Mouse (Mus musculus) neural tube, embryonic 14.5 days (tissue): ENCODE results near the gene Lrfn2. TPM values are rescaled to one million over a fixed set of nuclear protein-coding genes. Genes with fewer than 3 reads are reported as not detected.

Source experiments
- ATAC-seq: fragments of 200-750 bp; cut with Nextera tagmentation; 2 replicates; pipeline ENCODE4 v1.8.0; 2017; ENCODE audit warnings: low read depth, mild to moderate bottlenecking, moderate TSS enrichment, moderate library complexity
- H3K27ac ChIP-seq: fragments of 300-500 bp; sonication (generic); 2 replicates; pipeline ENCODE4 v1.5.1; 2014; ENCODE audit warnings: low read depth, mild to moderate bottlenecking, control low read depth, low read length, moderate library complexity, mixed read lengths
- H3K27me3 ChIP-seq: fragments of 300-500 bp; sonication (generic); 2 replicates; pipeline ENCODE4 v1.6.1; 2014; ENCODE audit warnings: low read length; ENCODE audit not compliant: control insufficient read depth, insufficient read depth
- H3K36me3 ChIP-seq: fragments of 300-500 bp; sonication (generic); 2 replicates; pipeline ENCODE4 v1.6.1; 2014; ENCODE audit warnings: low read length, mixed read lengths; ENCODE audit not compliant: control insufficient read depth, insufficient read depth
- H3K4me1 ChIP-seq: fragments of 300-500 bp; sonication (generic); 2 replicates; pipeline ENCODE4 v1.6.1; 2014; ENCODE audit warnings: low read length; ENCODE audit not compliant: control insufficient read depth, insufficient read depth
- H3K4me2 ChIP-seq: fragments of 300-500 bp; sonication (generic); 2 replicates; pipeline ENCODE4 v1.6.1; 2014; ENCODE audit warnings: mild to moderate bottlenecking, low read depth, low read length, control low read depth
- H3K4me3 ChIP-seq: fragments of 300-500 bp; sonication (generic); 2 replicates; pipeline ENCODE4 v1.5.1; 2014; ENCODE audit warnings: low read depth, low read length, control low read depth, mixed read lengths
- H3K9ac ChIP-seq: fragments of 300-500 bp; sonication (generic); replicated peaks from 2 replicates; pipeline ENCODE4 v1.6.1; 2014; ENCODE audit warnings: low read depth, mild to moderate bottlenecking, control low read depth, low read length, mixed read lengths
- H3K9me3 ChIP-seq: fragments of 300-500 bp; sonication (generic); 2 replicates; pipeline ENCODE4 v1.6.1; 2016; ENCODE audit warnings: low read length; ENCODE audit not compliant: control insufficient read depth
- WGBS: fragments of 180-500 bp; shearing (Covaris S2); extraction: QIAGEN DNeasy Blood & Tissue Kit; methylation state at CpG from one replicate; pipeline ENCODE4 v1.1.7; 2014; 5-methylcytosine and 5-hydroxymethylcytosine counted together
- polyA plus RNA-seq: library from polyadenylated mRNA; unstranded; fragments of >200 nt; fragmentation: Nextera tagmentation; extraction: Ambion mirVana; gene quantifications from 2 replicates; pipeline ENCODE4 v1.2.1, GENCODE M21; 2014

Gene Lrfn2
- polyA plus RNA-seq, 1 experiment from 2014 or later, result 9.8 TPM

- H3K27ac ChIP-seq, result peak overlapping the region; percentile 35; the same call in 1 of the 2 replicates
- no peak overlapping the region for H3K9ac ChIP-seq
- H3K36me3 ChIP-seq, result no peaks in the 10 kb centered on the region
- H3K4me2 ChIP-seq, result no peak overlapping the region
- peak; percentile 73 for ATAC-seq
- H3K4me1 ChIP-seq, result peaks cover 16% of the 10 kb centered on the region; the same call in 1 of the 2 replicates
- H3K4me3 ChIP-seq, result no peak overlapping the region
- WGBS, result 24% methylated on average over 5 of the region's 5 CpGs
- H3K9me3 ChIP-seq, result no peaks in the 10 kb centered on the region
- no peaks in the 10 kb centered on the region for H3K27me3 ChIP-seq
Observed at GRCm38 (mm10) chr17:48976611-48977022, 44.4 kb downstream of the Lrfn2 start.

DNA sequence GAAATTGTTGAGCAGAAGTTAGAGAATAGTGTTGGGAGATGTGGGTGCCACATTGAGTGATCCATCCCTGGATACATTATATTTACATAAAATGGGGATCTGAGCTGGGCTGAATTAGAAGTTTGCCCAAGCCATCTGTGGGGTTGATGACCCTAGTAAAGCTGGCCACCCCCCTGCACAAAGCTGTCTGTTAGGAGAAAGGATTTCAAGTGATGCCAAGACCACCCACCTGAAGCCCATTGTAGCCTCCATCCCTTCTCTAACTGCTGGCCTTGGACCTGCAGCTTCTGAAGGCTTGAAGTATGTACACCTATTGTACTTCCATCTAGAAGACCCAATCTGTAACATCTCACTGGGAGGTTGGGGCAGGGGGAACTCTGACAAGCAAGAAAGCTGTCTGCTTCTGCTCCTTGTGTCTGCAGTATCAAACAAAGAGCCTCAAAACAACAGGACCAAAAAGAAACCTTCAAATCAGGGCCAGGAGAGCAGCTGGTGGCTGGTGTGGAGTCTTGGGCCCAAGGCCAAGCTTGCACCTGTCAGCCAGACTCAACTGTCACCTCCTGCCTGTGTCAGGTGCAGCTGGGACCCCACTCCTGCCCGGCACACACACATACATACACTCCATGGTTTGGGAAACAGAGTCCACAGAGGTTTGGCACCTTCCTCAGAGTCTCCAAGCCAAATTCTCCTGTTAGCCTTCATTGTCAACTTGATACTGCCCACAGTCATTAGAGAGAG, 63.2 kb downstream of the Lrfn2 start:
- Histone ChIP-seq H3K27ac (no peak overlapping the region), H3K27me3 (no peaks in the 10 kb centered on the region), H3K4me3 (no peak overlapping the region), H3K9ac (no peak overlapping the region), H3K36me3 (no peaks in the 10 kb centered on the region), H3K4me1 (peaks cover 10% of the 10 kb centered on the region), H3K9me3 (no peaks in the 10 kb centered on the region), H3K4me2 (no peak overlapping the region)
- ATAC-seq, result no peak
- WGBS, result 76% methylated on average over 1 of the region's 1 CpGs

GRCm38 (mm10) chr17:48999463-49000227, 67.5 kb downstream of the Lrfn2 start:
- H3K9me3 ChIP-seq, result no peaks in the 10 kb centered on the region
- ATAC-seq, result peak; percentile 72
- no peak overlapping the region for H3K4me3 ChIP-seq
- 3% methylated on average over 11 of the region's 11 CpGs for WGBS
- H3K4me2 ChIP-seq, result no peak overlapping the region
- H3K27ac ChIP-seq, result peak overlapping the region; percentile 28; the same call in 1 of the 2 replicates
- H3K36me3 ChIP-seq, result no peaks in the 10 kb centered on the region
- H3K27me3 ChIP-seq, result no peaks in the 10 kb centered on the region
- H3K9ac ChIP-seq, result no peak overlapping the region
- peaks cover 10% of the 10 kb centered on the region for H3K4me1 ChIP-seq

DNA sequence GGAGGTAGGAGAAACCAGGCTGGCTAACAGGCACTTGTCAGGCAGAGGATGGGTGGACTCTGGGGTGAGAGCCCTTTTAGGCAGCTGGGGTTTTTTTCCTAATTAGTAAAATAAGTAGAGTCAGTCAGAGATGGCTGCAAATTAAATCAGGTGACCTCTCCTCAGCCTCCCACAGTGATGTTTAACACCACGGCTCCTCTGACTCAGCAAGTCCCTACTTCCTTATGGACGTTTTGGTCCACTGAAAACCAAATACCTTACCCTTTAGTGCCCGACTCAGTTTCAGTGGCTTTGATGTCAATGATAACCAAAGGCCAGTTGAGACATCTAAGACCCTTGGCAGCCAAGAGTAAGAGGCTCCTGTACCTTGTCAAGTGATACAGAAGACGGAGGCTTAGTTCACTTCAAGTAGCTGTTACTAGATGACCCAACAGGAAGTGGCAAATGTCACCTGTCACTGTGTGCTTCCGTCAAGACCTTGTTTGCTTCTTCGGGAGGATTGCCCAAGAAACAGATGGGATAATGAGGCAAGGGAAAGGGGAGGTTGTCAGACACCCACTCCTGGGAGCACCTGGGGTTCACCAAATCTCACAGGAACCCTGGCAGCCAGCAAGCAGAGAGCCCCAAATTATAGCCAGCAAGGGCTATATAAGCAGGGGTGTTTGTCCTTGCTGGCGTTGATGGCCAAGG, 77.3 kb downstream of the Lrfn2 start:
- no peak for ATAC-seq
- no peaks in the 10 kb centered on the region for H3K9me3 ChIP-seq
- WGBS, result 72% methylated on average over 7 of the region's 7 CpGs
- H3K4me1 ChIP-seq, result no peaks in the 10 kb centered on the region
- no peaks in the 10 kb centered on the region for H3K36me3 ChIP-seq
- H3K9ac ChIP-seq, result no peak overlapping the region
- no peaks in the 10 kb centered on the region for H3K27me3 ChIP-seq
- no peak overlapping the region for H3K4me3 ChIP-seq
- no peak overlapping the region for H3K27ac ChIP-seq
- H3K4me2 ChIP-seq, result no peak overlapping the region

- no peak for ATAC-seq
- H3K4me2 ChIP-seq, result no peak overlapping the region
- no peaks in the 10 kb centered on the region for H3K9me3 ChIP-seq
- WGBS, result 71% methylated on average over 7 of the region's 7 CpGs
- no peak overlapping the region for H3K27ac ChIP-seq
- no peaks in the 10 kb centered on the region for H3K36me3 ChIP-seq
- H3K9ac ChIP-seq, result no peak overlapping the region
- no peaks in the 10 kb centered on the region for H3K4me1 ChIP-seq
- H3K4me3 ChIP-seq, result no peak overlapping the region
- H3K27me3 ChIP-seq, result no peaks in the 10 kb centered on the region
Observed at GRCm38 (mm10) chr17:49013876-49014600, 81.9 kb downstream of the Lrfn2 start.

- 96% methylated on average over 6 of the region's 6 CpGs for WGBS
- no peak for ATAC-seq
- no peak overlapping the region for H3K9ac ChIP-seq
- no peak overlapping the region for H3K4me2 ChIP-seq
- no peaks in the 10 kb centered on the region for H3K27me3 ChIP-seq
- H3K36me3 ChIP-seq, result no peaks in the 10 kb centered on the region
- H3K4me1 ChIP-seq, result no peaks in the 10 kb centered on the region
- H3K9me3 ChIP-seq, result no peaks in the 10 kb centered on the region
- H3K4me3 ChIP-seq, result no peak overlapping the region
- H3K27ac ChIP-seq, result no peak overlapping the region
Observed at GRCm38 (mm10) chr17:49015368-49015767, 83.2 kb downstream of the Lrfn2 start.

DNA sequence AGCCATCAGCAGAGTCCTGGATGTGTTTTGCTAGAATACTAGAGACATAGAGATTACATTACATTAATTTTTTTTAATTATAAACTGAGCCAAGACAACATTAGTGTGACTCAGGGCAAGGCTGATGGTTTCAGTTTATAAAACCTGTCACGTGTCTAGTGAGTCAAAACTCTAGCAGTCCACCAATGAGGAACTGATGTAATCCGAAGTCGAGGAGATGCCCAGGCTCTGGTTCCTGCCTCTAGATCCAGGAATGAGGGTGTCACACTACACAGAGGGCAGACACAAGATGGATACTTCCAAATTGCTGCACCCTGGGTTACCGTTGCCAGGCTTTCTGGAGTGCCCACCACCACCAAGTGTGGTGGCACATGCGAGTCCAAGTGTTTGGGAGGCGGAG, 84.0 kb downstream of the Lrfn2 start:
- Histone ChIP-seq H3K9me3 (no peaks in the 10 kb centered on the region), H3K27ac (no peak overlapping the region), H3K4me1 (no peaks in the 10 kb centered on the region), H3K4me2 (no peak overlapping the region), H3K27me3 (no peaks in the 10 kb centered on the region), H3K36me3 (no peaks in the 10 kb centered on the region), H3K9ac (no peak overlapping the region), H3K4me3 (no peak overlapping the region)
- no peak for ATAC-seq
- 95% methylated on average over 6 of the region's 6 CpGs for WGBS

GRCm38 (mm10) chr17:49017438-49018415, 85.5 kb downstream of the Lrfn2 start:
- WGBS, result 37% methylated on average over 17 of the region's 17 CpGs
- no peak overlapping the region for H3K9ac ChIP-seq
- H3K9me3 ChIP-seq, result no peaks in the 10 kb centered on the region
- H3K4me3 ChIP-seq, result no peak overlapping the region
- ATAC-seq, result peak; percentile 32; the same call in 1 of the 2 replicates
- H3K27me3 ChIP-seq, result no peaks in the 10 kb centered on the region
- H3K27ac ChIP-seq, result no peak overlapping the region
- H3K4me2 ChIP-seq, result no peak overlapping the region
- no peaks in the 10 kb centered on the region for H3K4me1 ChIP-seq
- no peaks in the 10 kb centered on the region for H3K36me3 ChIP-seq
